Mouse (Mus musculus): ENCODE results near the gene Dusp1. TPM values are rescaled to one million over a fixed set of nuclear protein-coding genes. Genes with fewer than 3 reads are reported as not detected.

Dusp1 gene
- total and polyA plus RNA-seq, 3 experiments, result 3.5 to 9.9 (median 5.6) TPM

DNA sequence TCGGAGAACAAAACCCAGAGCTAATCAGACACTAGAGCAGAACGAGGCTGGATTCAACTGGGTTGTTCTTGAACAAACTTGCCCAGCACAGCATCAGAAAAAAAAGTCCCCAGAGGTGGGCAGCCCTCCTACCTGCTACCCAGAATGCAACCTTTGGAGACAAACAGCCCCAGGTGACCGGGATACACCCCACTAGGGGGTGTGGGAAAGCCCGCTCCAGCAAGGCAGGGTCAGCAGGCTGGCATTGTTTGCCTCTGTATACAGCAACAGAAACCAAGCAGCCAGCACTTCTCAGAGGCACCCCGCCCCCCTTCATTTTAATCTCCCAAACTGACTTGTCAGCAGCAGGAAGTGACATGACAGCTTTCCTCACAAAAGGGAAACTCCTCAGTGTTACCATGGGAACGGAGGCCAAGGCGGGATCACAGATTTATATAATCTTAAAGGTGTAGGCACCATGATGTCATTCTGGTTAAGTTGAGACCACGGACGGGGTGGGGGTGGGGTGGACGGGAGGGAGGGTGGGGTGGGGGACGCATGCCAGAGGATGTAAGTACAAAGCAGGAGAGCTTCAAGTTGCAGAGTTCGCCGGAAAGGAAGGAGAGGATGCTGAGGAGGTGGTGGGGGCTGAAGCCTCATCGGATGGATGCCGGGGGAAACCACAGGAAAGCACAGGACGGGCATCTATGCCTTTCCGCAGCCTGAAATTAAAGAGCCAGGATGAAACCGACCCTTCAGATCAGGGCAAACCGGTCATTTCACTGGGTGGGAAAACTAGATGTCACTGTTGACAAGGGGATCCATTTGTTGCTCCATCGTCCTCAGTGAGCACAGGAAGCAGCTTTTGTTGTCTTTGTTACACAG is 58.9 kb downstream of the Dusp1 start:
- no peaks in the 10 kb centered on the region for H3K27me3 ChIP-seq (replicated peaks)
- DNase-seq (ENCODE audit: extremely low read depth), result peak; percentile 51
- dilution Hi-C loops (cut with MboI; ENCODE audit: extremely low pct_ligation_motif_present, extremely low pct_unique_long_range_greater_than_20kb, low sequenced_read_pairs) (no loop called here), in situ Hi-C loops (cut with MboI; ENCODE audit: low pct_ligation_motif_present, low pct_unique_long_range_greater_than_20kb, low sequenced_read_pairs) (no loop called here)
- peak overlapping the region; percentile 55; the same call in 1 of the 2 replicates for H3K4me2 ChIP-seq (ENCODE audit: insufficient read depth, low read depth, poor library complexity, severe bottlenecking)
- H3K36me3 ChIP-seq (replicated peaks in 1 of 2; ENCODE audit: control insufficient read depth in 1 of 2, insufficient read depth in 1 of 2, low read length in 1 of 2), result peaks cover 8 to 24% of the 10 kb centered on the region in 2 experiments
- H3K4me3 ChIP-seq (replicated peaks in 1 of 3; ENCODE audit: low read depth in 2 of 3, low read length in 2 of 3, poor library complexity in 1 of 3), result no peak overlapping the region
- peaks cover 13 to 36% of the 10 kb centered on the region in 2 experiments for H3K4me1 ChIP-seq (ENCODE audit: control insufficient read depth in 1 of 2, insufficient read depth in 2 of 2)
- TF ChIP-seq ZNF384 (IDR thresholded peaks at IDR 0.05; ENCODE audit: low read depth, low read length) (no peak), ELF1 (IDR thresholded peaks at IDR 0.05; ENCODE audit: low read depth, low read length) (peak; percentile 26; the same call in 1 of the 2 replicates)
- H3K27ac ChIP-seq (ENCODE audit: insufficient read depth, low read depth), result no peak overlapping the region
- H3K79me2 ChIP-seq (replicated peaks; ENCODE audit: control insufficient read depth, extremely low read depth, insufficient read depth, poor library complexity, severe bottlenecking), result peaks cover 6% of the 10 kb centered on the region
- peaks cover 3% of the 10 kb centered on the region for H3K9me3 ChIP-seq (replicated peaks; ENCODE audit: low read length)
- H3K9ac ChIP-seq (ENCODE audit: insufficient read depth, low read depth), result no peak overlapping the region

DNA sequence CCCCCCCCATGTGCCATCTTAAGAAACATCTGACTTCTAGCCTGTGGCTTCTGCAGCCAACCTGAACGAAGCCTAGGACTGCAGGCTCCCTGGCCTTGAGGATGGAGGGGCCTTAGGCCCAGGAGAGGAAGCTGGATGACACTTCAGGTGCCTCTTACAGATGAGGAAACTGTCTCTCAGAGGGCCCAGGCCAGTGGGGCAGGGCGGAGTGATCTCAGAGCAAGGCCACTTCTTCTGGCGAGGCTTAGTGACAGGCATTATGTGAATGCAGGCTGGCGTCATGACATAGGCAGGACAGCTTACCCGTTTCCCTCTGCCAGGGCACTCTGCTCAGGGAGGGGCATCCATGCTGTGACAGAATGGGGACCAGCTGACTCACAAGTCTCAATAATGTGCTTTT is 60.1 kb downstream of the Dusp1 start:
- dilution Hi-C loops (cut with MboI; ENCODE audit: extremely low pct_ligation_motif_present, extremely low pct_unique_long_range_greater_than_20kb, low sequenced_read_pairs), result no loop called here
- Histone ChIP-seq H3K4me1 (ENCODE audit: control insufficient read depth in 1 of 2, insufficient read depth in 2 of 2) (peaks cover 12 to 40% of the 10 kb centered on the region in 2 experiments), H3K79me2 (replicated peaks; ENCODE audit: control insufficient read depth, extremely low read depth, insufficient read depth, poor library complexity, severe bottlenecking) (no peaks in the 10 kb centered on the region; the same call in none of the 2 replicates), H3K9me3 (replicated peaks; ENCODE audit: low read length) (peaks cover 3% of the 10 kb centered on the region), H3K4me3 (replicated peaks in 1 of 3; ENCODE audit: low read depth in 2 of 3, low read length in 2 of 3, poor library complexity in 1 of 3) (no peak overlapping the region), H3K27ac (ENCODE audit: insufficient read depth, low read depth) (no peak overlapping the region), H3K27me3 (replicated peaks) (no peaks in the 10 kb centered on the region), H3K9ac (ENCODE audit: insufficient read depth, low read depth) (no peak overlapping the region), H3K36me3 (replicated peaks in 1 of 2; ENCODE audit: control insufficient read depth in 1 of 2, insufficient read depth in 1 of 2, low read length in 1 of 2) (peaks cover 8 to 22% of the 10 kb centered on the region in 2 experiments), H3K4me2 (ENCODE audit: insufficient read depth, low read depth, poor library complexity, severe bottlenecking) (no peak overlapping the region)
- DNase-seq (ENCODE audit: extremely low read depth), result no peak
- no peak for TF ChIP-seq JUND (conservative IDR thresholded peaks at IDR 0.05; ENCODE audit: low read depth, low read length)
- TF ChIP-seq IRF4 (IDR thresholded peaks at IDR 0.05; ENCODE audit: low read depth, low read length), result no peak
- no peak for TF ChIP-seq MEF2A (IDR thresholded peaks at IDR 0.05; ENCODE audit: borderline replicate concordance, low read depth, low read length)
- TF ChIP-seq ZKSCAN1 (IDR thresholded peaks at IDR 0.05; ENCODE audit: borderline replicate concordance, low read depth, low read length), result no peak
- no peak for TF ChIP-seq BHLHE40 (IDR thresholded peaks at IDR 0.05; ENCODE audit: low read depth, low read length)
- no peak for TF ChIP-seq MXI1 (IDR thresholded peaks at IDR 0.05; ENCODE audit: low read depth, low read length)
- TF ChIP-seq JUN (IDR thresholded peaks at IDR 0.05; ENCODE audit: insufficient read depth, low read depth, low read length), result no peak
- TF ChIP-seq USF2 (conservative IDR thresholded peaks at IDR 0.05; ENCODE audit: low read depth, low read length), result no peak
- no peak for TF ChIP-seq CTCF (conservative IDR thresholded peaks at IDR 0.05 in 1 of 2, IDR thresholded peaks at IDR 0.05 in 1 of 2; ENCODE audit: low read depth in 2 of 2, low read length in 2 of 2)
- no peak for TF ChIP-seq RAD21 (IDR thresholded peaks at IDR 0.05; ENCODE audit: low read depth, low read length)
- TF ChIP-seq CHD2 (IDR thresholded peaks at IDR 0.05; ENCODE audit: low read length), result no peak
- TF ChIP-seq TBP (conservative IDR thresholded peaks at IDR 0.05; ENCODE audit: low read depth, low read length), result no peak
- no peak for TF ChIP-seq SIN3A (IDR thresholded peaks at IDR 0.05; ENCODE audit: low read length)
- TF ChIP-seq TCF12 (IDR thresholded peaks at IDR 0.05; ENCODE audit: low read depth, low read length), result no peak
- no peak for TF ChIP-seq NRF1 (IDR thresholded peaks at IDR 0.05; ENCODE audit: low read depth, low read length)
- no peak for TF ChIP-seq MYC (IDR thresholded peaks at IDR 0.05; ENCODE audit: low read depth, low read length)
- TF ChIP-seq POLR2AphosphoS2 (IDR thresholded peaks at IDR 0.05; ENCODE audit: low read depth, low read length), result no peak
- TF ChIP-seq ETS1 (conservative IDR thresholded peaks at IDR 0.05; ENCODE audit: low read depth, low read length), result no peak
- no peak for TF ChIP-seq MAZ (IDR thresholded peaks at IDR 0.05; ENCODE audit: low read depth, low read length)
- in situ Hi-C loops (cut with MboI; ENCODE audit: low pct_ligation_motif_present, low pct_unique_long_range_greater_than_20kb, low sequenced_read_pairs), result no loop called here
